18 mouse cellular contexts compared by ENCODE assay signal in genomic region chr5:37248870-37249269, GRCm38 (mm10). TPM values are rescaled to one million over a fixed set of nuclear protein-coding genes. Genes with fewer than 3 reads are reported as not detected.
DNase-seq lines count a peak whose midpoint lies in the region; ATAC-seq and TF ChIP-seq lines count a peak whose summit lies in the region.
"Had no signal": no experiment of that assay in that cellular context is flagged by ENCODE, and none has a peak within 500 bp of the region (broad histone marks: within the 10 kb centered on the region; RNA-seq: fewer than 3 reads in every experiment).

No protein-coding gene starts in this region.

- no peak for ATAC-seq in neural tube, embryonic 12.5 days (ENCODE audit: low FRiP score, low read depth)
- ATAC-seq in stomach, postnatal 0 days (ENCODE audit: low FRiP score, low TSS enrichment) = no peak

- H3K27me3 ChIP-seq in cerebellum, adult 2 months (ENCODE audit: control insufficient read depth, insufficient read depth, low read length) = no peaks in the 10 kb centered on the region
- peaks cover 30% of the 10 kb centered on the region for H3K27me3 ChIP-seq in hindbrain, embryonic 10.5 days (ENCODE audit: insufficient read depth, poor library complexity, severe bottlenecking)
- peaks cover 32% of the 10 kb centered on the region for H3K27me3 ChIP-seq in midbrain, embryonic 10.5 days (ENCODE audit: low read depth, poor library complexity, severe bottlenecking)
- H3K27me3 ChIP-seq in neural tube, embryonic 12.5 days (replicated peaks) = peaks cover 4% of the 10 kb centered on the region; the same call in 1 of the 2 replicates
- H3K27me3 ChIP-seq in stomach, postnatal 0 days (ENCODE audit: control insufficient read depth, insufficient read depth, low read length) = peaks cover 11% of the 10 kb centered on the region; the same call in 1 of the 2 replicates

- peak overlapping the region; percentile 79; the same call in 1 of the 2 replicates for H3K27ac ChIP-seq in cerebellum, adult 2 months (ENCODE audit: insufficient read depth, low read length)
- H3K27ac ChIP-seq in hindbrain, embryonic 10.5 days = peak overlapping the region; percentile 56; the same call in 1 of the 2 replicates
- H3K27ac ChIP-seq in midbrain, embryonic 10.5 days (replicated peaks) = no peak overlapping the region
- H3K27ac ChIP-seq in neural tube, embryonic 12.5 days = no peak overlapping the region
- no peak overlapping the region for H3K27ac ChIP-seq in stomach, postnatal 0 days (replicated peaks)
- H3K27ac ChIP-seq: embryonic facial prominence, embryonic 13.5 days had no signal

- no peak for TF ChIP-seq CTCF in cerebellum, adult 2 months (IDR thresholded peaks at IDR 0.05; ENCODE audit: borderline replicate concordance, insufficient read depth, low read depth, low read length)
- TF ChIP-seq CTCF in stomach, postnatal 0 days (IDR thresholded peaks at IDR 0.05; ENCODE audit: low read depth) = no peak

- no peak for TF ChIP-seq EP300 in stomach, postnatal 0 days (optimal IDR thresholded peaks at IDR 0.05)

- no peak overlapping the region for H3K9ac ChIP-seq in neural tube, embryonic 12.5 days
- no peak overlapping the region for H3K9ac ChIP-seq in stomach, postnatal 0 days (ENCODE audit: low read length)
- H3K9ac ChIP-seq: embryonic facial prominence, embryonic 13.5 days had no signal

- H3K36me3 ChIP-seq in hindbrain, embryonic 10.5 days = peaks cover 16% of the 10 kb centered on the region; the same call in 1 of the 2 replicates
- H3K36me3 ChIP-seq in midbrain, embryonic 10.5 days = peaks cover 17% of the 10 kb centered on the region
- peaks cover 5% of the 10 kb centered on the region; the same call in 1 of the 2 replicates for H3K36me3 ChIP-seq in neural tube, embryonic 12.5 days
- no peaks in the 10 kb centered on the region for H3K36me3 ChIP-seq in stomach, postnatal 0 days (ENCODE audit: control insufficient read depth, insufficient read depth, low read length)
- H3K36me3 ChIP-seq: embryonic facial prominence, embryonic 13.5 days had no signal

- DNase-seq in cerebellum, adult 2 months = no peak
- no peak for DNase-seq in cerebellum, postnatal 25 days
- DNase-seq in hindbrain, embryonic 10.5 days (ENCODE audit: low spot score) = no peak
- DNase-seq in midbrain, embryonic 10.5 days (ENCODE audit: low spot score) = no peak
- no peak for DNase-seq in left cerebral cortex, postnatal 4 days
- DNase-seq in stomach, postnatal 0 days (ENCODE audit: low spot score) = no peak
- no peak for DNase-seq in thymus, adult 18-20 months
- DNase-seq: adrenal gland, postnatal 25 days; cerebellum, adult 18-20 months; gastrocnemius, postnatal 14 days; kidney, adult 8-10 months; kidney, postnatal 4 days; lung, postnatal 10 days; right cerebral cortex, postnatal 4 days had no signal

- 80% methylated on average over 3 of the region's 3 CpGs for whole genome bisulfite sequencing in cerebellum, adult 2 months
- WGBS in hindbrain, embryonic 10.5 days = 79% methylated on average over 3 of the region's 3 CpGs
- WGBS in midbrain, embryonic 10.5 days = 87% methylated on average over 3 of the region's 3 CpGs
- 78% methylated on average over 3 of the region's 3 CpGs for WGBS in neural tube, embryonic 12.5 days
- 60% methylated on average over 3 of the region's 3 CpGs for WGBS in stomach, postnatal 0 days

- intact Hi-C loops in left cerebral cortex, postnatal 4 days (cut with DNase I) = no loop called here

- TF ChIP-seq POLR2A in cerebellum, adult 2 months (IDR thresholded peaks at IDR 0.05; ENCODE audit: borderline replicate concordance, insufficient read depth, low read length) = no peak

- peaks cover 53% of the 10 kb centered on the region for H3K4me1 ChIP-seq in cerebellum, adult 2 months (ENCODE audit: control insufficient read depth, insufficient read depth, low read length)
- H3K4me1 ChIP-seq in hindbrain, embryonic 10.5 days (replicated peaks) = peaks cover 65% of the 10 kb centered on the region
- peaks cover 52% of the 10 kb centered on the region for H3K4me1 ChIP-seq in midbrain, embryonic 10.5 days
- peaks cover 61% of the 10 kb centered on the region for H3K4me1 ChIP-seq in neural tube, embryonic 12.5 days
- H3K4me1 ChIP-seq in stomach, postnatal 0 days (replicated peaks; ENCODE audit: control insufficient read depth, insufficient read depth) = no peaks in the 10 kb centered on the region

- peak overlapping the region; percentile 78 for H3K4me2 ChIP-seq in neural tube, embryonic 12.5 days (replicated peaks)
- H3K4me2 ChIP-seq in stomach, postnatal 0 days (replicated peaks; ENCODE audit: low read depth) = no peak overlapping the region
- H3K4me2 ChIP-seq: embryonic facial prominence, embryonic 13.5 days had no signal

- H3K9me3 ChIP-seq in hindbrain, embryonic 10.5 days = no peaks in the 10 kb centered on the region
- no peaks in the 10 kb centered on the region for H3K9me3 ChIP-seq in midbrain, embryonic 10.5 days (replicated peaks)
- no peaks in the 10 kb centered on the region for H3K9me3 ChIP-seq in neural tube, embryonic 12.5 days
- no peaks in the 10 kb centered on the region for H3K9me3 ChIP-seq in stomach, postnatal 0 days (ENCODE audit: control insufficient read depth, low read length)
- H3K9me3 ChIP-seq: embryonic facial prominence, embryonic 13.5 days had no signal

- no peak overlapping the region for H3K4me3 ChIP-seq in cerebellum, adult 2 months (replicated peaks; ENCODE audit: insufficient read depth, low read depth, low read length)
- H3K4me3 ChIP-seq in hindbrain, embryonic 10.5 days = peak overlapping the region; percentile 30; the same call in 1 of the 2 replicates
- H3K4me3 ChIP-seq in midbrain, embryonic 10.5 days = peak overlapping the region; percentile 19; the same call in 1 of the 2 replicates
- peak overlapping the region; percentile 11; the same call in 1 of the 2 replicates for H3K4me3 ChIP-seq in neural tube, embryonic 12.5 days
- no peak overlapping the region for H3K4me3 ChIP-seq in stomach, postnatal 0 days (ENCODE audit: low read depth, low read length)
- H3K4me3 ChIP-seq: embryonic facial prominence, embryonic 13.5 days had no signal

RNA-seq across cellular contexts. Expression of gene Crmp1, which starts 7.1 kb away (rescaled TPM):
- 207 and 227 TPM in 2 replicates for polyA plus RNA-seq in cerebellum, adult 2 months (2012; rRNA removed)
- polyA plus RNA-seq in hindbrain, embryonic 10.5 days (2016; fragmentation: Nextera tagmentation; extraction: Ambion mirVana) = 178 and 407 TPM in 2 replicates
- 142 and 235 TPM in 2 replicates for polyA plus RNA-seq in midbrain, embryonic 10.5 days (2016; fragmentation: Nextera tagmentation; extraction: Ambion mirVana)
- polyA plus RNA-seq in neural tube, embryonic 12.5 days (2016; fragmentation: Nextera tagmentation; extraction: Ambion mirVana) = 660 and 714 TPM in 2 replicates
- 1,000 to 10,000 TPM; 1,527 to 1,566 TPM for total RNA-seq in left cerebral cortex, postnatal 4 days (2021)
- 6.8 and 8.5 TPM in 2 replicates for polyA plus RNA-seq in stomach, postnatal 0 days (2015; fragmentation: Nextera tagmentation; extraction: Ambion mirVana)
- total RNA-seq: common myeloid progenitor, adult 5-6 weeks; megakaryocyte-erythroid progenitor cell, adult 5-6 weeks had no signal

Comparison
In these comparisons a context has a peak if more than half of its experiments do, and no peak if none do; other contexts are left out.
1. H3K27ac ChIP-seq: peak in cerebellum, adult 2 months (single experiment) and hindbrain, embryonic 10.5 days (single experiment); none in midbrain, embryonic 10.5 days (single experiment), neural tube, embryonic 12.5 days (single experiment) and stomach, postnatal 0 days (single experiment).
2. H3K4me3 ChIP-seq: peak in hindbrain, embryonic 10.5 days (single experiment), midbrain, embryonic 10.5 days (single experiment) and neural tube, embryonic 12.5 days (single experiment); none in cerebellum, adult 2 months (single experiment) and stomach, postnatal 0 days (single experiment).
3. RNA of gene Crmp1, which starts 7.1 kb away (polyA plus RNA-seq): 660 to 714 TPM in neural tube, embryonic 12.5 days, 178 to 407 TPM in hindbrain, embryonic 10.5 days, 207 to 227 TPM in cerebellum, adult 2 months and 142 to 235 TPM in midbrain, embryonic 10.5 days; 6.8 to 8.5 TPM in stomach, postnatal 0 days; every median in the first group is over 10 times any median in the second.